Comparison of ENCODE assay signal across 18 mouse cellular contexts in the genomic region with DNA sequence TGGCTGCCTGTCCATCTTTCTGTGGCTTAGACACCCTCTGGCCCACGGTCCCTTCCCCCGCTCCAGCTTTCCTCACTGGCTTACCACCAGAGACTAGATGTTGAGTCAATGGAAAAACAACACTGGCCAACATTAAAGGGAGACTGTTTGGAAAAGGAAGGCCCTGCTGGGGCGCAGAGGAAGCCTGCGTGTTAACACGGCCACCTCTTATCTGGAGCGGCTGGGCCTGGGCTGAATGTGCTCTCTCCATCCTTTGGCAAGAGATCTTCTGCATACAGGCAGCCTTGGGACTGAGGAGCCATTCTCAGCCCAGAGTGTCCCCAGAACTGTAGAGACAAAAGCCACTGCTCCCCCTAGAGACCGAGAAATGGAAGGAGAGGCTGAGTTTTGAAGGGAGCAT. TPM values are rescaled to one million over a fixed set of nuclear protein-coding genes. Genes with fewer than 3 reads are reported as not detected.
DNase-seq lines count a peak whose midpoint lies in the region; ATAC-seq and TF ChIP-seq lines count a peak whose summit lies in the region.
"Had no signal": no experiment of that assay in that cellular context is flagged by ENCODE, and none has a peak within 500 bp of the region (broad histone marks: within the 10 kb centered on the region; RNA-seq: fewer than 3 reads in every experiment).

No protein-coding gene starts in this region.

- no peak overlapping the region for H3K27ac ChIP-seq in kidney, postnatal 0 days
- H3K27ac ChIP-seq in heart, postnatal 0 days (ENCODE audit: low read depth), result no peak overlapping the region
- H3K27ac ChIP-seq: embryonic facial prominence, embryonic 15.5 days; forebrain, embryonic 12.5 days; lung, embryonic 15.5 days had no signal

- no peaks in the 10 kb centered on the region for H3K4me1 ChIP-seq in kidney, postnatal 0 days (replicated peaks; ENCODE audit: insufficient read depth, low read length)
- H3K4me1 ChIP-seq in heart, postnatal 0 days (ENCODE audit: control insufficient read depth, insufficient read depth), result no peaks in the 10 kb centered on the region
- H3K4me1 ChIP-seq: embryonic facial prominence, embryonic 15.5 days; lung, embryonic 15.5 days had no signal

- no peaks in the 10 kb centered on the region for H3K36me3 ChIP-seq in kidney, postnatal 0 days (ENCODE audit: insufficient read depth, low read length)
- no peaks in the 10 kb centered on the region for H3K36me3 ChIP-seq in heart, postnatal 0 days (replicated peaks; ENCODE audit: control insufficient read depth, insufficient read depth, low read length)
- H3K36me3 ChIP-seq: embryonic facial prominence, embryonic 15.5 days; forebrain, embryonic 12.5 days; lung, embryonic 15.5 days had no signal

- H3K27me3 ChIP-seq in kidney, postnatal 0 days (ENCODE audit: insufficient read depth, low read length), result no peaks in the 10 kb centered on the region
- H3K27me3 ChIP-seq in heart, postnatal 0 days (ENCODE audit: control insufficient read depth, insufficient read depth, low read length), result no peaks in the 10 kb centered on the region
- H3K27me3 ChIP-seq: embryonic facial prominence, embryonic 15.5 days had no signal

- no peak overlapping the region for H3K4me2 ChIP-seq in kidney, postnatal 0 days (ENCODE audit: low read length)
- no peak overlapping the region for H3K4me2 ChIP-seq in heart, postnatal 0 days (ENCODE audit: low read depth, low read length)
- H3K4me2 ChIP-seq: embryonic facial prominence, embryonic 15.5 days; forebrain, embryonic 12.5 days; lung, embryonic 15.5 days had no signal

- peak; percentile 24 for DNase-seq in embryo, embryonic 10.5 days (ENCODE audit: low spot score)
- DNase-seq in embryo, embryonic 10 days (ENCODE audit: low spot score), result no peak
- no peak for DNase-seq in kidney, postnatal 0 days (ENCODE audit: low spot score)
- no peak for DNase-seq in kidney, adult 18-20 months
- DNase-seq in ZHBTc4 (ENCODE audit: low read depth, low spot score), result peak; percentile 20
- peak; percentile 55 for DNase-seq in heart, postnatal 0 days (ENCODE audit: low spot score)
- DNase-seq in urinary bladder, adult 2 months (ENCODE audit: low spot score), result no peak
- DNase-seq in thymus, adult 18-20 months, result no peak
- DNase-seq: adrenal gland, postnatal 36 days; cerebellum, postnatal 36 days; kidney, adult 2 months; kidney, postnatal 4 days had no signal

- 82% methylated on average over 7 of the region's 7 CpGs for WGBS in kidney, postnatal 0 days
- 68% methylated on average over 7 of the region's 7 CpGs for WGBS in heart, postnatal 0 days

- H3K9me3 ChIP-seq in kidney, postnatal 0 days (replicated peaks; ENCODE audit: low read length), result no peaks in the 10 kb centered on the region
- no peaks in the 10 kb centered on the region for H3K9me3 ChIP-seq in heart, postnatal 0 days (replicated peaks; ENCODE audit: control insufficient read depth, low read length)
- H3K9me3 ChIP-seq: embryonic facial prominence, embryonic 15.5 days; forebrain, embryonic 12.5 days; lung, embryonic 15.5 days had no signal

- H3K4me3 ChIP-seq in kidney, postnatal 0 days (replicated peaks; ENCODE audit: low read depth, low read length), result no peak overlapping the region
- H3K4me3 ChIP-seq in heart, postnatal 0 days (ENCODE audit: low read depth, low read length), result no peak overlapping the region
- H3K4me3 ChIP-seq: embryonic facial prominence, embryonic 15.5 days; forebrain, embryonic 12.5 days; lung, embryonic 15.5 days; myocyte had no signal

- H3K9ac ChIP-seq in kidney, postnatal 0 days (ENCODE audit: low read depth, low read length), result no peak overlapping the region
- H3K9ac ChIP-seq in heart, postnatal 0 days (replicated peaks; ENCODE audit: low read depth, low read length), result no peak overlapping the region
- H3K9ac ChIP-seq: embryonic facial prominence, embryonic 15.5 days; forebrain, embryonic 12.5 days; lung, embryonic 15.5 days had no signal

- ATAC-seq in kidney, postnatal 0 days (replicated peaks; ENCODE audit: low FRiP score, low read depth), result no peak
- peak; percentile 73 for ATAC-seq in heart, postnatal 0 days (ENCODE audit: insufficient read depth, low read depth)

- no peak for TF ChIP-seq EP300 in heart, postnatal 0 days (IDR thresholded peaks at IDR 0.05; ENCODE audit: low read depth)

- peak; percentile 17; the same call in 1 of the 2 replicates for TF ChIP-seq CTCF in kidney, postnatal 0 days (IDR thresholded peaks at IDR 0.05; ENCODE audit: low read depth)
- TF ChIP-seq CTCF in heart, postnatal 0 days (IDR thresholded peaks at IDR 0.05; ENCODE audit: low read depth), result peak; percentile 18; the same call in 1 of the 2 replicates

RNA-seq across cellular contexts. Expression of a gene that starts 11.3 kb away (rescaled TPM):
- 1.3 and 1.5 TPM in 2 replicates for polyA plus RNA-seq in kidney, postnatal 0 days (2015; fragmentation: Nextera tagmentation; extraction: Ambion mirVana)
- total RNA-seq in heart, postnatal 0 days (2014; rRNA removed; ENCODE audit: low replicate concordance), result 23.1 and 31.5 TPM in 2 replicates
- 17.3 and 17.8 TPM in 2 replicates for polyA plus RNA-seq in heart, postnatal 0 days (2015; fragmentation: Nextera tagmentation; extraction: Ambion mirVana)
- polyA plus RNA-seq in urinary bladder, adult 2 months (2012; rRNA removed), result 0.70 and 1.0 TPM in 2 replicates
- total RNA-seq: hematopoietic stem cell, adult 5-6 weeks; megakaryocyte-erythroid progenitor cell, adult 5-6 weeks had no signal

Comparison
In these comparisons a context has a peak if more than half of its experiments do, and no peak if none do; other contexts are left out.
1. DNase-seq: peak in embryo, embryonic 10.5 days (single experiment), ZHBTc4 (single experiment) and heart, postnatal 0 days (single experiment); none in embryo, embryonic 10 days (single experiment), kidney, postnatal 0 days (single experiment), kidney, adult 18-20 months (single experiment), urinary bladder, adult 2 months (single experiment) and thymus, adult 18-20 months (0 of 2).